Mouse (Mus musculus) cerebral cortex, adult 2 months (tissue): ENCODE results near the gene Rffl.

Source experiments
- WGBS: fragments of 180-500 bp; shearing (Covaris S2); methylation state at CpG from one replicate; pipeline ENCODE4 v1.1.7; 2018; 5-methylcytosine and 5-hydroxymethylcytosine counted together

The Rffl gene

DNA sequence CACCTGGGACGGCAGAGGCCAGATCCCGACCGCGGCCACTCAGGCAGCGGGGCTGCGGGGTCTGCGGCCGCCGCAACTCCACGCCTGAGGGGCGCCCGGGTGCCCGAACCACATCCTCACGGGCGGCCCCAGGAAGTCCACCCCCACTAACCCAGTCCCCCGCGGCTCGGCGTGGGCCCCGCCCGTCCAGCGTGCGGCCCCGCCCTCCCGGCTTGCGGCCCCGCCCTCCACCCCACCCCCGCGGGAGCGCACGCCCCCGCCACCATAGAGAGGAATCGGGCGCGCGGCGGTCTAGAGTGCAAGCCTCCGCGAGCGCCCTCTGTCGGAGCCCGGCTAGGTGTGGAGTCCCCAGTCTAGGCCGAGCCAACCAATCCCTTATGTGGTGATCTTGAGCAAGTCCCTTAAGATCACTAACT, at the start of gene Rffl:
Rffl (minus strand) TSS at position 180 of the 416 bp plus-strand sequence.
- WGBS = under 1% methylated on average over 43 of the region's 43 CpGs

- WGBS = 85% methylated on average over 10 of the region's 10 CpGs
These were observed 49.8 kb upstream of the Rffl start for GRCm38 (mm10) chr11:82920768-82921167.

- WGBS = 7% methylated on average over 16 of the region's 16 CpGs
These were observed 43.8 kb upstream of the Rffl start for GRCm38 (mm10) chr11:82914711-82915352.

- WGBS = 82% methylated on average over 11 of the region's 11 CpGs
These were observed 39.8 kb upstream of the Rffl start for GRCm38 (mm10) chr11:82910679-82911389.

DNA sequence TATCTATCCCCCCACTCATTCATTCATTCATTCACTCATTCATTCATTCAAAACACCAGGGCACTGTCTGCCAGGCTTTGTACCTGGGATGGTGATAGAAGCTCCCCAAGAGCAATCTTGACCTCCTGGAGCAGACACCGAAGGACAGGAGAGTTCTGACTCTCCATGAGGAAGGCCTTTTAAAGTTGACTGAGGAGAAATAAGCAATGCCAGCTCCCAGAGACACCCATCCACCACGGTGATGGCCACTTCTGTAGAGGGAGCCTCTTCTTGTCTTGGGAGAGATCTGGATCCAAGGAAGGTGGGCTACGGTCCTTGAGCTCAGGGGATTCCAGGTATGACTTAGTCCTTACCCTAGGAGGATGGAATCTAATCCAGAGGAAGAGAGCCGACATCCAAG, 39.2 kb upstream of the Rffl start, which contains the start of gene Unc45b:
Unc45b (plus strand) TSS at position 301 of the 400 bp plus-strand sequence.
- WGBS = 86% methylated on average over 4 of the region's 4 CpGs

DNA sequence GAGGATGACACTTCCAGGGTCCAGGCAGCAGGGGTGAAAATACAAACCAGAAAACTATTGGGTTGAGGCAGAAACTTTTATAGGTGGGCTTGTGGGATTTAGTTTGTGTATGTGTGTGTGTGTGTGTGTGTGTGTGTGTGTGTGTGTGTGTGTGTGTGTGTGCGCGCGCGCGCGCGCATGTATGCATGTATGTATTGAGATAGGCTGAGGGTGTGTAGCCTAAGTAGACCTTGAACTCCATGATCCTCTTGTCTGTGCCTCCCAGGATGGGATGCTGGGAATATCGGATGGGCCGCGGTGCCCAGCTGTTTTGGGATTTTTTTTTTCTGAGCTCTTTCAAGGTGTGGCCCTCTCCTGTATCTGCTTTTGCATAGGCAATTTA, 37.6 kb upstream of the Rffl start:
- WGBS = 61% methylated on average over 10 of the region's 10 CpGs

DNA sequence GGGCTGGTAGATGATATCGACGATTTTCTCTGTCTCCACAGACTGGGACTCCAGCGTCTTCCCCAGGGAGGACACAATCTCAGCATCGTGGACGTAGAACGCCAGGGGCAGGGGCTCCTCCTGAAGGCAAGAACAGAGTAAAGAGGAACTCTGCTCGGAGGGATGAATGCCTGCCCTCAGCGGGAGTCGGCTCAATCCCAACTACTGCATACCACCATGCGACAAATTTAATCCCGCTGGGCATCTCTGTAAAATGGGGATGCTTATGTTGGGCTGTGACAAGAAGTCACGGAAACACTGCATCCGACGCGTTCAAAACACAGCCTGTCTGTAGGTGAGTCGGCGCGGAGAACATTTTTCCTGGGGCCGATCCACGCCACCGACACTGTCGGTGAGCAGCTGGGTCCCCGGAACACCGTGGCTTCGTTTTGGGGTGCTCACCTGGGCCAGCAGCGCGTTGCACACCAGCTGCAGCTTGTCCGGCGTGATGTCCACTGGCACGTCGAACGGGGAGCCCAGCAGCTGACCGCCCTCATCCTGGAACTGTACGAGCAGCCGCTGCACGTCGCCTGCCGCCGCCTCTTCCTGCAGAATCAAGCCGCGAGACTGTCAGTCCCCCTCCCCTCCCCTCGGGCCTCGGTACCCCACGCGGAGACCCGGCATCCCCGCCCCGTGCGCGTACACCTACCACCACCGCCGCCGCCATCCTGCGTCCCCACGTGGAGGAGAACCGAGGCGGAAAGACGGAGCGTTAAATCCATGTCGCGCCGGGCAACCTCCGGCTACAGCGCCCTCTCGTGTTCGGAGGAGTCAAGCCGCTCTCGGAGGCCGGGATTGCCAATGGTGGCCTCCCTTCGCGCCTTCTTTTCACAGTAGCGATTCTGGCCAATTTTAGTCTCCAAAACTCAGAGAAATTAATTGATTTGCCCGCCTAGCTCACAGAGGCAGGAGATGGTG, 36.9 kb upstream of the Rffl start, which contains the start of gene Nle1:
Nle1 (minus strand) TSS at position 761 of the 957 bp plus-strand sequence.
- under 1% methylated on average over 73 of the region's 73 CpGs for WGBS

- 92% methylated on average over 5 of the region's 5 CpGs for WGBS
These were observed 34.8 kb upstream of the Rffl start for GRCm38 (mm10) chr11:82905816-82906215.

DNA sequence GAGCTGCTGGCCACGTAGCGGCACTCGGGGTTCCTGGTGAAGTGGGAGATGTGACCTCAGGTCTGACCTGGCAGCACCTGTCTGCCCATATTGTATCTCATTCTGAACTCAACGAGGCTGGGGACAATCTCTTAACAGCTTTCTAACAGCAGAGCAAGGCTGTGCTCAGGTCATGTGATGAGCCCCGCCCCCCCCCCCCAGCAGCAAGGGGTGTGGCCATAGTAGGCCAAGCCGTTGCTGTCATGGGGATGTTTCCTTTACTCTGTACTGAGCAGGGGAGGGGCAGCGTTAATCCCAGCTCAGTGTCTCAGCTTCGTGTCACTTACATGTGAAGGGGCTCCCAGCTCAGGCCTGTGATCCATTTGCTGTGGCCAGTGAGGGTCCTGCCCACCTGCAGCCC, 33.9 kb upstream of the Rffl start:
- 63% methylated on average over 8 of the region's 8 CpGs for WGBS

DNA sequence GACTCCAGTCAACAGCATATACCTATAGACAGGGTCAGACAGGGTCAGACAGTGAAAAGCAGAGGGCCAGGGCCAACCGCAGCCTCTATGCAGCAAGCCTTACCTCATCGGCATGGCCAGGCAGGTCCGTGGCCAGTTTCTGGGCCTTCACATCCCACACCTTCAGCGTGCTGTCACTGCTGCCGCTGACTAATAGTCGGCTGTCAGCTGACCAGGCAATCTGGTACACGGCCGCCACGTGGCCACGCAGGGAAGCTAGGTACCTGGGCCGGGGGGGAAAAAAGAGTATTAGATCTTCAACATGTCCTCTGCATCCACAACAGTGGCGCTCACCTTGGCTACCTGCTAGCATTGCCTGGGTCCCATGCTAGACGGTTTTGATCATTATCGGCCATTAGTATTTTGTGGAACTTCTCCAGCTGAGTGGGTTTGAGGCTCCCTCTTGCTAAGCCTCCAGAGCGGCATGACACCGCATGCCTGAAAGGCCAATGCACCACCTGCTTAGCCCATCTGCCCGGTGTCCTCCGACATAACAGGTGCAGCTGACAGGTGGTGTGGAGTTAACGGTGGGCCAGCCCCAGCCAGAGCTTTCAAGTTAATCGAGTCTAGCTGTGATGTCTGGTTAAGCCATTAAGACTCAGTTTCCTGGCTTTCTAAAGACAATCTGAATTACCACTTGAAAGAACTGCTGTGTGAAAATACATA, 30.7 kb upstream of the Rffl start:
- WGBS = 90% methylated on average over 20 of the region's 20 CpGs

DNA sequence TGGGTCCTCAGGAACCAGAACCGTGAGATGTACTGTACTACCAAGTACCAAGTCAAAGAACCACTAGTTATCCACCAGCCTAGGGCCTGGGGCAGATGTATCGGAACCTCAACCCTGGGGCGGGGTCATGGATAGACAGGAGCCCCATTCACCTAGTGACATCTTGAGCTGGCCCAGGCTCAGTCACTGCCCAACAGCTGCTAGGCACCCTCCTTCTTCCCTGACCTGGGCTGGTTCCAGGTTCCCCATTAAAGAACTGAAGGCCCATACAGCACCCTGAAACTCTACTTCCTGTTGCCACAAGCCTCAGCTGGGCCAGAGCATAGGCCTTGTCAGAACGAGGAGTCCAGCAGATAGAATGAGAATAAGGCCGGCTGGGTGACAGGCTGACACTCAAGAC, 28.7 kb upstream of the Rffl start:
- 92% methylated on average over 5 of the region's 5 CpGs for WGBS

DNA sequence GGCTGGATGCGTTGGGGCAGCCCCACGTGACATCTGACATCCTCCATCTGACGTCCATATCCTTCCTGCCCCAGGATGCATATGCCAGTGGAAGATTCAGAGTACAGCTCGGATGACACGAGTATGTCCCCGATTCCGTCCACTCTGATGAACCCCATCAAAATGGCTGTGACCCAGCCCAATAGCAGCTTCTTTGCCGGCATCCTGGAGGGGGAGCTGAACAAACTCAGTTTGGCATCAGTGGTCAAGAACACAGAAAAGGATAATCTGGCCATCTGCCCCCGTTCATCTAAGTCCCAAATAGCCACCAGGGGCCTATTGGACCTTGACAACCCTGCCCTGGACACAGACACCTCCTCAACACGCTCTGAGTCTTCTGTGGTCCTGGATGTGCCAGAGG, 26.5 kb upstream of the Rffl start:
- 88% methylated on average over 10 of the region's 10 CpGs for WGBS

GRCm38 (mm10) chr11:82891936-82892335, 20.9 kb upstream of the Rffl start, which contains the start of gene Fndc8:
Gene Fndc8 (plus strand): TSS chr11:82892124.
- WGBS = 58% methylated on average over 7 of the region's 7 CpGs

DNA sequence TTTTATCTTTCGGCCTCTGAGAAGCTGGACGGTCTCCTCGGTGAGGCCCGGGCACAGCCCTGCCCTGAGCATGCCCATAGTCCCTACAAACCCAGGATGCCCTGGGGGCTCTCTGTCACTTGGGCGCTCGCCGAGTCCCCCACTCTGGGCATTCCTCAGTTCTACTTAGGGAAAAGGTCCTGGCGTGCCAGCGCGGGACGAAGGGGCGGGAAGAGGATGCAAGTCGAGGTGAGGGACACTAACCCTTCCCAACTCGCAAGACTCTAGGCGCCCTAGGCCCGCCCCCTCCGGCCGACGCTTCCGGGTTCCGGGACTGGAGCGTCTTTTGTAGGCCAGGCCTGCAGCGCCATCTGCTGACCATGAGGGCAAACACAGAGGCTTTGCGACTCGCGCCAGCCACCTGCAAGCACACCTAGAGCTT, 19.3 kb upstream of the Rffl start, which contains the start of gene Rad51d:
Rad51d (minus strand) TSS at position 273 of the 421 bp plus-strand sequence.
- WGBS = under 1% methylated on average over 26 of the region's 26 CpGs

DNA sequence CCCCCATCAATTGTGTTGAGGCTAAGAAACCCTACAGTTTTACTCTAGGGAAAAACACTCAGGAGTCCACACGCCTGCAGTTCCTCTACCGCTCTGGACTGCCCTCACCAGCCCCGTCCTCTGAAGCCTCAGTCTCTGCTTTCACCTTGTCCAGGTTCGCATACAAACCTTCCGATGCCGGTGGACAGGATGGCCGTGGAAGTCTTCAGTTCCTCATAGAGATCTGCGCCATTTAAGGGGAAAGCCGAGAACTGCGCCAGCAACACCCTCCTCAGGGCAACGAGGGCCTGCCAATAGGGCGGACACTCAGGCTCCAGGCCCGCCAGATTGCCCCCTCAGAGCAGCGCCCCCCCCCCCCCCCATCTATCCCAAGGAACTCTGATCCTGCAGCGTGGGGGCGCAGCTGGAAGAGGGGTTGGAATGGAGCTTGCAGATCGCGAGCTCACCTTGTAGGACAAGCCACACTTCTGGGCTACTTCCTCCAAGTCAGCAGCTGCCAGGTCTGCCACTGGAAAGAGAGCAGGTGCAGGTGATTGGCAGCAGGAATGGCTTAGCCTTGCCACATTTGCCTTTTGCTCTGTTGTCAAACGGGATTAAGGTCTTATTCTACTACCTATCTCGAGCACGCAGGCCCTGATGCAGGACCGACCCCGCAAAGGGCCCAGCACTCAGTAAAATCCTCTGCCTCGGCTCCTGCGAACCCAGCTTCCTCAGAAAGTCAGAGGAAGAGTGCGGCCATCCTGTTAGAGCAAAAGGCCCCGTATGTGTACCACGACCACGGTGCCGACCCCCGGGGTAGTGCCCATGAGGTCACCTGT, 18.7 kb upstream of the Rffl start:
- WGBS = 5% methylated on average over 30 of the region's 31 CpGs

DNA sequence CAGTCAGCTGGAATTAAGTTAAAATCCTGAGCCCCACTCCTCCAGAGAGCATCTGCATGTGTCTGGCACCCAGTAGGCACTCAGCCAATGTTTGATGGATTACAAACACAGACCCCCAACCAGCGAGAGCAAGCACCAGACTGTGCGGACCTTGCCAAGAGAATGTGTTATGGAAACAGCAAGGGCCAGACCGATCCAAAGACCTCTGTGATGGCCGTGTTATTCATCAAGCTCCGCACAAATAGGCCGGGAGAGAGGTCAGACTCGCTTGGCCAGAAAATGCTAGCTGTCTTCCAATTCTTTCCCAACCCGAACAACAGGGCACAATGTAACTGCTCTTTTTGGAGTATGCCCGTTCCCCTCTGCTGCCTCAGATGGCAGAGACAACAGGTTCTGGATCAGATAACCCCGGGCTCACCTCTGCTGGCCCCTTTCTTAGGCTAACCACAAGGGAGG, 17.5 kb upstream of the Rffl start:
- WGBS = 52% methylated on average over 10 of the region's 10 CpGs

GRCm38 (mm10) chr11:82886559-82886958, 15.5 kb upstream of the Rffl start:
- WGBS = 89% methylated on average over 3 of the region's 3 CpGs

DNA sequence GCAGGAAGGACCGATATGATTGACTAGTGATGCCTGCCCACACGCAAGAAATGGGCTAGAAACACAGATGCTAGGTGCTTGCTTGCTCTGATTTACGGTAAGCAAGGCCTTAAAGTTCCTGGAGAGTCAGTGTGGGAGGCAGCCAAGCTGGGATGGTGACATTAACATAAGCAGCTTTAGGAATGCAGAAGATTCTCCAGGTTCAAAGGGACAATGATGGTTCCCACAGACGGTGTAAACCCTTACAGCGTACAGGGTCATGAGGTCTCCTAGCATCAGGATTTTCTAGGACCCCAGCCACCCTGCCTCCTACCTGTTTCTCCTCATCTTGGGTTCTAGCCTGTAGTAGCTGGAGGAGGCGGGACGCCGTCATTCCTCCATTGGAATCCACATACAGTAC, 12.2 kb upstream of the Rffl start:
- 76% methylated on average over 8 of the region's 8 CpGs for WGBS

DNA sequence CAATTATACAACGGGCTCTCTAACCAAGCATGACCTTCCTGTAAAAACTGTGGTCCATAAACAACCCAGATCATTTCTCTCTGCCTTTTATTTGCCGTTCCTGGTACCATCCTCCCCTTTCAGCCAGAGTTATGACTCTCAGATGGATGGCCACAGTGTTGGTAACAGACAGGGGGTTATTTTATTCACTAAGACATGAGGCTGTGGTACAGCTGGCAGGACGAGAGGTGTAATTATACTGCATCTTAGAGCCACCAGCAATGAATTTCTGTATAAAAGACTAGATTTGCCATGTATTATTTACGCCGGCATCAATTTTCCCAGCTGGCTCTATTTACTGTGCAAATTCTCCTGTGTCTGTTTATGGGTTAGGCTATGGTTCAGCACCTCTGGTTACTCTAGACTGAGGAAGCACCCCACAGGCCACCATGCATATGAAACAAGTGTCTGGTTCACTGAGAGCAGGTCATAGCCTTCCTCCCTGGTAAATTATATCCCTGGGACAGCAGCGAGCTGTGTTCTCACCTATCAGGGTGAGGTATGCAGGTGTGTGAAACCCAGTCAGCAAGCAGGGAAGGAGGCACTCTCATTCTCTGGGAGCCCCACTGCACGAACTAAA, 6.8 kb upstream of the Rffl start:
- 86% methylated on average over 7 of the region's 7 CpGs for WGBS

- WGBS = 95% methylated on average over 5 of the region's 5 CpGs
These were observed 4.6 kb upstream of the Rffl start for GRCm38 (mm10) chr11:82875631-82876030.
